Mouse (Mus musculus) ES-Bruce4 (cell line): ENCODE data around the gene Gpr62. TPM values are rescaled to one million over a fixed set of nuclear protein-coding genes. Genes with fewer than 3 reads are reported as not detected.

Experiments
- H3K27ac ChIP-seq: 2 replicates; pipeline ENCODE4 v1.5.1; 2012; ENCODE audit warnings: low read length, inconsistent platforms; ENCODE audit not compliant: insufficient read depth
- H3K27me3 ChIP-seq: 2 replicates; pipeline ENCODE4 v1.6.1; 2012; ENCODE audit warnings: mild to moderate bottlenecking, low read length, inconsistent platforms; ENCODE audit not compliant: control insufficient read depth, poor library complexity, insufficient read depth, severe bottlenecking
- H3K36me3 ChIP-seq: 2 replicates; pipeline ENCODE4 v1.6.1; 2012; ENCODE audit warnings: inconsistent platforms, mild to moderate bottlenecking, low read length, moderate library complexity; ENCODE audit not compliant: control insufficient read depth, poor library complexity, insufficient read depth, severe bottlenecking
- H3K4me1 ChIP-seq: one replicate; pipeline ENCODE4 v1.8.1; 2011; ENCODE audit warnings: low read length; ENCODE audit not compliant: control insufficient read depth, insufficient read depth
- H3K4me3 ChIP-seq: 2 replicates; pipeline ENCODE4 v1.5.1; 2011; ENCODE audit warnings: low read depth, mild to moderate bottlenecking, low read length
- H3K9ac ChIP-seq: 2 replicates; pipeline ENCODE4 v1.6.1; 2012; ENCODE audit warnings: low read depth, mild to moderate bottlenecking, inconsistent platforms; ENCODE audit not compliant: poor library complexity, severe bottlenecking
- H3K9me3 ChIP-seq: replicated peaks from 2 replicates; pipeline ENCODE4 v1.6.1; 2012; ENCODE audit warnings: mild to moderate bottlenecking, low read length, inconsistent platforms; ENCODE audit not compliant: control insufficient read depth, poor library complexity, insufficient read depth, severe bottlenecking
- CTCF ChIP-seq: IDR thresholded peaks from one replicate; pipeline ENCODE4 v1.8.1; 2011; ENCODE audit warnings: low read depth, low read length
- EP300 ChIP-seq: IDR thresholded peaks from 2 replicates; pipeline ENCODE4 v1.6.1; 2011; ENCODE audit warnings: low read depth, low read length; ENCODE audit not compliant: insufficient read depth
- POLR2A ChIP-seq: IDR thresholded peaks from one replicate; pipeline ENCODE4 v1.8.1; 2011; ENCODE audit warnings: low read length; ENCODE audit not compliant: insufficient read depth
- polyA plus RNA-seq: library from polyadenylated mRNA; stranded (reverse); fragments of >200 nt; gene quantifications from 2 replicates; pipeline ENCODE4 v1.2.4, GENCODE M21; 2011; ENCODE audit warnings: low read depth; ENCODE audit not compliant: missing spikeins, insufficient read depth, insufficient read length

Gpr62 gene
- polyA plus RNA-seq, 1 experiment: 0.30 TPM

DNA sequence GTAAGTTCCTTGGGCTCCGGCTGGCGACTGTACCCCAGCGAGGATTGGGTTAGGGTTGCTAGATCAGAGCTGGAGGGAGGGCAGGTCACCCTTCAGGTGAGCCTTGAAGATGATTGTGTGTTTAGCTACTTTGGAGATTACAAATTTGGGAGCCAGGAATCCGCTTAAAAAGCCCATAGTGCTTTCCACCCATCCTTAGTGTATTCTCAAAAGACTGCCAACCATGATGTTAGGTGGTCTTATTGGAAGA lies 35.8 kb downstream of the Gpr62 start:
- Histone ChIP-seq H3K36me3 (peaks cover 39% of the 10 kb centered on the region), H3K27ac (peak overlapping the region; percentile 72), H3K27me3 (no peaks in the 10 kb centered on the region), H3K9me3 (no peaks in the 10 kb centered on the region), H3K9ac (peak overlapping the region; percentile 96), H3K4me1 (no peaks in the 10 kb centered on the region), H3K4me3 (peak overlapping the region; percentile 97)
- no peak for TF ChIP-seq POLR2A
- TF ChIP-seq CTCF: no peak
- TF ChIP-seq EP300: no peak

DNA sequence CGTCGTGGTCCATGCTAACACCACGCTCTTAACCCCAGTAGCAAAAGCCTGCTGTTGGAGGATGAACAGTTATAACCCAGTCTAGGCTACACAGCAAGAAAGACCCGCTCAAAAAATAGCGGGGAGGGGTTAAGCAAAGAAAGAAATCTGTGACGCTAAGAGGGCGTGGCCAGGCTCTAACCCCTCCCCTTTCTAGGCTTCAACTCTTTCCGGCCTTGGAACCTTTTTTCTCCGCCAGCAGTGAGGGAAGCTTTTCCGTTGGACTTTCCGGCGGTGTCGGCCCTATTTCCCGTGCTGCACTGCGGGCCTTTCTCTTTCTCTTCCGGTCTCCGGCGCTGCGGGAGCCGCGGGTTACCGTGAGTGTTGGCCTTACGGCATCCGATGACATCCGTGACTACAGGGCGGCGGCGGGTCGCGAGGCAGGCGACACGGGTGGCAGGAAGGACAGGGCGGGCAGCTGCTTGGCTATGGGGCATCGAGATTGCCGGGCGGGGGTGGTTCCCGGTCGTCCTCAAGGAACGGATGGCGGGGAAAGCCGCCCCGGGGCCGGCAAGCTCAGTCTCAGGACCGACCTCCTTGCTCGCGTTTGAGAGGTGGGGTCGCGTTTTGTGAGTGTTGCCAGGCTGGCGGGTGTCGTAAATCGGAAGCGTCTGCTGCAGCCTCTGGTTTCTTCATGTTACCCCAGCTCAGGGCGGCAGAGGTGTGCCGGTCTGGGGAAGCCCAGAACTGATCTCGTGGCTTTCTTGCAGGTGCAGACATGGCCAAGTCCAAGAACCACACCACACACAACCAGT lies 36.3 kb downstream of the Gpr62 start, which contains the start of gene Rpl29:
Gene Rpl29, plus strand, starts transcription at position 234 of the 794 bp plus-strand sequence.
- Histone ChIP-seq H3K9ac (peak within 1 kb of the TSS; percentile 96), H3K9me3 (no peaks in the 10 kb centered on the region), H3K27ac (peak within 1 kb of the TSS; percentile 87), H3K27me3 (no peaks in the 10 kb centered on the region), H3K4me1 (no peaks in the 10 kb centered on the region), H3K4me3 (peak within 1 kb of the TSS; percentile 97), H3K36me3 (peaks cover 39% of the 10 kb centered on the region)
- TF ChIP-seq CTCF: no peak
- peak; percentile 12 for TF ChIP-seq POLR2A

DNA sequence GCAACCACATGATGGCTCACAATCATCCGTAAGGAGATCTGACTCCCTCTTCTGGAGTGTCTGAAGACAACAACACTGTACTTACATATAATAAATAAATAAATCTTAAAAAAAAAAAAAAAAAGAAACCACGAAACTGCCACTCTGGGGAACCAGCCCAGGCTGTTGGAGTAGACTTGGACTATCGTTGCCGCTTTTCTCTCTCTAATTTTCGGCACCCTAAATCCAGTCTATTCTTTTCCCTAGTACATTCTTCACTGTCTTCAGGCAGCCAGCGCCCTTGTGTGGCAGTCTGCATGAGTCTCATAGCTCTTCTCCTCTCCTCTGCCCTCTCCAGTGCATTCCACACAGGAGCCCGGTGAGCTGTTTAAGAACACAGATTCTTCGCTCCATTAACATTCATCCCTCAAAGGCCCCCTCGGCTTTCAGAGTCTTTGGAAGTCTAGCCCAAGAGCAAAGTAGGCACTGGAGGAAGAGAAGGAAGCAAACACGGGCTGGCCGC lies 37.0 kb downstream of the Gpr62 start:
- peak overlapping the region; percentile 87 for H3K27ac ChIP-seq
- H3K4me1 ChIP-seq: no peaks in the 10 kb centered on the region
- TF ChIP-seq CTCF (no peak), EP300 (no peak), POLR2A (no peak)
- H3K27me3 ChIP-seq: no peaks in the 10 kb centered on the region
- peak overlapping the region; percentile 81 for H3K9ac ChIP-seq
- peaks cover 36% of the 10 kb centered on the region for H3K36me3 ChIP-seq
- H3K9me3 ChIP-seq: no peaks in the 10 kb centered on the region
- peak overlapping the region; percentile 95 for H3K4me3 ChIP-seq

DNA sequence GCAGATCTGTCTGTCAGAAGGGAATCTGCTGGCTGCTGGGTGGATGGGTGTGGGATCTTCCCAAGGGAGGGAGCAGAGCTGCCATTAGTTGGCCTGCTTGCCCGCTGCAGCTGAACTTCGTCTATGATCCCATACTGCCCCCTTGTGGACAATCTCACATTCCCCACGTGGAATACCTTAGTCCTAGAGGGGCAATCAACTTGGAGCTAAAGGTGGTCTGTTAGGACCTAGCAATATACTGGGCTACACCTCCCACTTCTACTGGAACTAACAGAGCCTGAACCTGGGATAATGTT lies 43.9 kb downstream of the Gpr62 start:
- no peak overlapping the region for H3K27ac ChIP-seq
- no peak for TF ChIP-seq POLR2A
- peak; percentile 86 for TF ChIP-seq CTCF
- 0 out of 2 replicates have a peak, but pooled peaks have one; percentile 17 for TF ChIP-seq EP300
- no peak overlapping the region for H3K9ac ChIP-seq
- no peak overlapping the region for H3K4me3 ChIP-seq
- no peaks in the 10 kb centered on the region for H3K9me3 ChIP-seq
- no peaks in the 10 kb centered on the region for H3K4me1 ChIP-seq
- H3K27me3 ChIP-seq: no peaks in the 10 kb centered on the region
- no peaks in the 10 kb centered on the region for H3K36me3 ChIP-seq

DNA sequence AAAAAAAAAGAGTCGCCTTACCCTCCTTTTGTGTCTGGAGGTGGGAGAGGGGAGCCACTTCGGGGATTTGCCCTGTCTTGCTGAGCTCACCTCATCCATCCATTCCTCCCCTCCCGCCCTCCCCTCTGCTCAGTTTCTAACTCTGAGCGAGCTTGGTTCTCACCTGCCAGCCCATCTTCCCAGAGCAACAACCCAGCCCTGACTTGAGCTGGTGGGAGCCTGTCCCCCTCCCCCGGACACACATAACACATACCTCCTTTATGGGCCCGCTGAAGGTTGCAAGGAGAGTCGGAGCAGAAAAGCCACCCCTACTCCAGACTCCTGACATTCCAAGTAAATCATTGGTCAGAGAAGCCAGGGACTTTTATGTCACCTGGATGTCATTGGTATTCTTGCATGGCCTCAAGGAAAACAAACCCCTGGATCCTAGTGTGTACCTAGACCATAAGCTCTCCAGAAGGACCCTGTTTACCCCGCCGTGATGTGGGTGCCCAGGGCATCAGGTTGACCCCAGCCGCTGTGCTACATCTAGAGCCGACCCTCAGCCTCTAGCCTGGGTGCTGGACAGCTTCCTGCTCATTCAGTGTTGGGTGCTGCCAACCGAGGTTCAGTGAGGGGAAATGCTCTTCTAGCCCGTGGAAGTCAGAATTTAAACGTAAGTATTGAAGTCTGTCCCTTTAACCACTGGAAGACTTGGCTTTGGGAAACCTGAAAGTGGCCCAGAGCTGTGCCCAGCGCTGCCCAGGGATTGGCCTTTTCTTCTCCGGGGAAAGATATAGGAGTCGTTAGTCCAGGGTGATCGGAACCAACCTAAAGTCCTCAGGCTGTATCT lies 44.5 kb downstream of the Gpr62 start:
- TF ChIP-seq POLR2A (no peak), CTCF (no peak), EP300 (no peak)
- Histone ChIP-seq H3K27ac (no peak overlapping the region), H3K9me3 (no peaks in the 10 kb centered on the region), H3K36me3 (no peaks in the 10 kb centered on the region), H3K27me3 (no peaks in the 10 kb centered on the region), H3K4me1 (no peaks in the 10 kb centered on the region), H3K4me3 (no peak overlapping the region), H3K9ac (no peak overlapping the region)

DNA sequence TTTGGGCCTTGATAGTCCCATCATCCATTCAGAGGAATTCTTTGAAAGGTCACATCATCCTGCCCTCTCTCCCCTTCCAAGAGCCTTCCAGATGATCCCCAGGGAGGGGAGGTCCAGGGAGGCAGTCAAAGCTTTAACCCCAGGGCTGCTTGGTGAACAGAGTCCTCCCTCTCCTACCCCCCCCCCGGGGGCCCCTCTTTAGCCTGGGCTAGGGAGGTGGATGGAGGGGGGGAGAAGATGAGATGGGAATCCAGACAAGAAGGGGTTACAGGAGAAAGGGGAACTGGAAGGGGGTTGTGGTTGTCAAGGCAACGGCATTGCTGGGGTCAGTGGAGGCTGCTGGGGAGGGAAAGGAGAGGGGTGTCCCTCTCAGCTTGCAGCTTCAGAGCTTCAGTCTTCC lies 45.1 kb downstream of the Gpr62 start:
- H3K9me3 ChIP-seq: no peaks in the 10 kb centered on the region
- no peak overlapping the region for H3K27ac ChIP-seq
- TF ChIP-seq POLR2A (no peak), EP300 (no peak), CTCF (no peak)
- H3K9ac ChIP-seq: no peak overlapping the region
- H3K4me1 ChIP-seq: no peaks in the 10 kb centered on the region
- no peaks in the 10 kb centered on the region for H3K27me3 ChIP-seq
- H3K36me3 ChIP-seq: no peaks in the 10 kb centered on the region
- no peak overlapping the region for H3K4me3 ChIP-seq
